Mouse (Mus musculus): ENCODE data around the gene Sirt5. TPM values are rescaled to one million over a fixed set of nuclear protein-coding genes. Genes with fewer than 3 reads are reported as not detected.
A peak's percentile ranks its signal among the peaks of the same experiment; 100 is the strongest.

Sirt5 gene
- polyA plus RNA-seq, 2 experiments, result 2.9 to 4.1 TPM

GRCm38 (mm10) chr13:43356346-43357125 lies 8.8 kb upstream of the Sirt5 start:
- Histone ChIP-seq H3K4me1 (replicated peaks; ENCODE audit: control insufficient read depth in 2 of 2, insufficient read depth in 2 of 2, low read length in 1 of 2) (no peaks in the 10 kb centered on the region; a peak in 1 of 4 replicates), H3K36me3 (replicated peaks; ENCODE audit: control insufficient read depth, insufficient read depth, low read depth) (no peaks in the 10 kb centered on the region), H3K9me3 (ENCODE audit: control insufficient read depth, low read length) (no peaks in the 10 kb centered on the region), H3K27ac (no peak overlapping the region), H3K4me2 (ENCODE audit: low read depth) (no peak overlapping the region), H3K27me3 (ENCODE audit: control insufficient read depth, insufficient read depth, low read length) (no peaks in the 10 kb centered on the region), H3K9ac (replicated peaks) (no peak overlapping the region), H3K4me3 (ENCODE audit: insufficient read depth in 1 of 2, low read depth in 2 of 2, low read length in 2 of 2) (no peak overlapping the region)
- 70% methylated on average over 14 of the region's 14 CpGs for WGBS (ENCODE audit: insufficient replicate concordance)
- no peak for DNase-seq (ENCODE audit: low read depth in 3 of 3, low spot score in 3 of 3)
- ATAC-seq (ENCODE audit: insufficient read depth), result no peak
- TF ChIP-seq CTCF (IDR thresholded peaks at IDR 0.05; ENCODE audit: low read depth) (no peak), EP300 (IDR thresholded peaks at IDR 0.05; ENCODE audit: low read depth) (no peak)

- H3K4me3 ChIP-seq (ENCODE audit: insufficient read depth in 1 of 2, low read depth in 2 of 2, low read length in 2 of 2), result no peak overlapping the region
- H3K9me3 ChIP-seq (ENCODE audit: control insufficient read depth, low read length), result no peaks in the 10 kb centered on the region
- TF ChIP-seq EP300 (IDR thresholded peaks at IDR 0.05; ENCODE audit: low read depth) (no peak), CTCF (IDR thresholded peaks at IDR 0.05; ENCODE audit: low read depth) (no peak)
- no peak overlapping the region for H3K4me2 ChIP-seq (ENCODE audit: low read depth)
- no peak overlapping the region for H3K9ac ChIP-seq (replicated peaks)
- H3K27me3 ChIP-seq (ENCODE audit: control insufficient read depth, insufficient read depth, low read length), result no peaks in the 10 kb centered on the region
- ATAC-seq (ENCODE audit: insufficient read depth) (no peak), DNase-seq (ENCODE audit: low read depth in 3 of 3, low spot score in 3 of 3) (no peak)
- H3K4me1 ChIP-seq (replicated peaks; ENCODE audit: control insufficient read depth in 2 of 2, insufficient read depth in 2 of 2, low read length in 1 of 2), result peaks cover 0 to 3% of the 10 kb centered on the region in 2 experiments; a peak in 1 of 4 replicates
- 32% methylated on average over 6 of the region's 6 CpGs for WGBS (ENCODE audit: insufficient replicate concordance)
- no peak overlapping the region for H3K27ac ChIP-seq
- H3K36me3 ChIP-seq (replicated peaks; ENCODE audit: control insufficient read depth, insufficient read depth, low read depth), result no peaks in the 10 kb centered on the region
Observed at GRCm38 (mm10) chr13:43360534-43360933, 4.8 kb upstream of the Sirt5 start.

GRCm38 (mm10) chr13:43362353-43362752 lies 2.9 kb upstream of the Sirt5 start:
- Histone ChIP-seq H3K4me1 (replicated peaks; ENCODE audit: control insufficient read depth in 2 of 2, insufficient read depth in 2 of 2, low read length in 1 of 2) (peaks cover 0 to 5% of the 10 kb centered on the region in 2 experiments; a peak in 1 of 4 replicates), H3K36me3 (replicated peaks; ENCODE audit: control insufficient read depth, insufficient read depth, low read depth) (no peaks in the 10 kb centered on the region), H3K4me3 (ENCODE audit: insufficient read depth in 1 of 2, low read depth in 2 of 2, low read length in 2 of 2) (no peak overlapping the region), H3K9ac (replicated peaks) (no peak overlapping the region), H3K27ac (no peak overlapping the region), H3K9me3 (ENCODE audit: control insufficient read depth, low read length) (no peaks in the 10 kb centered on the region), H3K27me3 (ENCODE audit: control insufficient read depth, insufficient read depth, low read length) (no peaks in the 10 kb centered on the region), H3K4me2 (ENCODE audit: low read depth) (no peak overlapping the region)
- ATAC-seq (ENCODE audit: insufficient read depth), result no peak
- DNase-seq (ENCODE audit: low read depth in 3 of 3, low spot score in 3 of 3), result no peak
- 66% methylated on average over 9 of the region's 9 CpGs for WGBS (ENCODE audit: insufficient replicate concordance)
- TF ChIP-seq EP300 (IDR thresholded peaks at IDR 0.05; ENCODE audit: low read depth) (no peak), CTCF (IDR thresholded peaks at IDR 0.05; ENCODE audit: low read depth) (no peak)

GRCm38 (mm10) chr13:43365825-43366184 lies 509 bp downstream of the Sirt5 start:
- H3K36me3 ChIP-seq (replicated peaks; ENCODE audit: control insufficient read depth, insufficient read depth, low read depth), result no peaks in the 10 kb centered on the region
- H3K27ac ChIP-seq, result no peak overlapping the region
- H3K4me1 ChIP-seq (replicated peaks; ENCODE audit: control insufficient read depth in 2 of 2, insufficient read depth in 2 of 2, low read length in 1 of 2), result peaks cover 0 to 5% of the 10 kb centered on the region in 2 experiments; a peak in 1 of 4 replicates
- peak overlapping the region; percentile 41 for H3K9ac ChIP-seq (replicated peaks)
- TF ChIP-seq EP300 (IDR thresholded peaks at IDR 0.05; ENCODE audit: low read depth), result no peak
- peak overlapping the region; percentile 63 for H3K4me2 ChIP-seq (ENCODE audit: low read depth)
- no peaks in the 10 kb centered on the region for H3K9me3 ChIP-seq (ENCODE audit: control insufficient read depth, low read length)
- WGBS (ENCODE audit: insufficient replicate concordance), result 7% methylated on average over 11 of the region's 11 CpGs
- H3K27me3 ChIP-seq (ENCODE audit: control insufficient read depth, insufficient read depth, low read length), result no peaks in the 10 kb centered on the region
- peak overlapping the region; percentile 58 to 72 for H3K4me3 ChIP-seq (ENCODE audit: insufficient read depth in 1 of 2, low read depth in 2 of 2, low read length in 2 of 2)
- DNase-seq (ENCODE audit: low read depth in 3 of 3, low spot score in 3 of 3) (no peak), ATAC-seq (ENCODE audit: insufficient read depth) (0 out of 2 replicates have a peak, but pooled peaks have one; percentile 31)

GRCm38 (mm10) chr13:43370063-43370462 lies 4.8 kb downstream of the Sirt5 start:
- Histone ChIP-seq H3K9ac (replicated peaks) (no peak overlapping the region), H3K27ac (no peak overlapping the region), H3K9me3 (ENCODE audit: control insufficient read depth, low read length) (no peaks in the 10 kb centered on the region; the same call in 1 of the 2 replicates), H3K4me3 (ENCODE audit: insufficient read depth in 1 of 2, low read depth in 2 of 2, low read length in 2 of 2) (no peak overlapping the region), H3K4me1 (replicated peaks; ENCODE audit: control insufficient read depth in 2 of 2, insufficient read depth in 2 of 2, low read length in 1 of 2) (peaks cover 0 to 3% of the 10 kb centered on the region in 2 experiments; a peak in 1 of 4 replicates), H3K4me2 (ENCODE audit: low read depth) (no peak overlapping the region), H3K27me3 (ENCODE audit: control insufficient read depth, insufficient read depth, low read length) (no peaks in the 10 kb centered on the region), H3K36me3 (replicated peaks; ENCODE audit: control insufficient read depth, insufficient read depth, low read depth) (no peaks in the 10 kb centered on the region; the same call in 1 of the 2 replicates)
- no peak for ATAC-seq (ENCODE audit: insufficient read depth)
- TF ChIP-seq EP300 (IDR thresholded peaks at IDR 0.05; ENCODE audit: low read depth) (no peak), CTCF (IDR thresholded peaks at IDR 0.05; ENCODE audit: low read depth) (no peak)
- WGBS (ENCODE audit: insufficient replicate concordance), result 63% methylated on average over 6 of the region's 6 CpGs
- DNase-seq (ENCODE audit: low read depth in 3 of 3, low spot score in 3 of 3), result no peak
